Mouse (Mus musculus): ENCODE data around the gene Exo5.

The Exo5 gene

DNA sequence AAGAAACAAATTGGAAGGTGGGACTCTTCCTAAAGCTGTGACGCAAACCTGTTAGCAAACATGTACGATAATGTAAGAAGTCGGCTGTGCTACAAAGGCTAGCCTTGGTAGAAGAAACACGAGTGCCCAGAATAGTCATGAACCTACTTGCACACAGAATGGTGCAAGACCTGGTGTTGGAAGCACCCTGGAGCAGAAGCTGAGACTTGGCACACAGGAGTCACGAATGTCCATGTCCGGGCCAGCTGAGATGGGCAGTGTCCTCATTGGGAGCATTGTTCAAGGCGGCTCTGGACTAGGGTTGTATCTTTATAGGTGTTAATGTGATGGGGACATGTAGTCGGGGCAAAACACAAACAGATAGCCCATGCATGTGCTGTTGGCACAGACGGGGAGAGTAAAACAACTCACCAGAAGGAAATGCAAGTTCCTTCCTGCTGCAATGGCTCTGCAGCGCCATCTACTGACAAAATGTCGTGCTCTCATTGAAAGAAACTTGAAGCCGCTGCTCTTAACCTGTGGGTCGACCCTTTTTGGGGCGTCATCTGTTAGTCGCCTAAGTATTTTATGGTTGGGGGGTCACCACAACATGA is 15.2 kb downstream of the Exo5 start:
- DNase-seq (ENCODE audit: extremely low read depth, low read depth, low spot score) = no peak

DNA sequence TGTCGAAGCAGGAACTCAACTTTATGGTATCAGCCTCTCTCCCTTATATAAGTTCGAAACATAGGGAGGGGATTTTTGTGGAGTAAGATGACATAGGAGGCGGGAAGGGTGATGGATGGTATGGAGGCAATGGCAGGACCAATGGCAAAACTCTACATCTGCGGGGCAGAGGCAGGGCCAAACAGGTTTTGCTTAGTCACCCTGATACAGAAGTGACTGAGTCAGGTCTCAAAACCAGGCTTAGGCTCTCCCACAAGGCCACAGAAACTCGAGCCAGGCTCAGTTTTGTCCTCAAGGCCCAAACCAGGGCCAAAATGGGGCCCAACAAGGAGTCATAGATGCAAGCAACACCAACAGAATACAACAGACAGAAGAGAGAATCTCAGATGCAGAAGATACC is 19.2 kb downstream of the Exo5 start:
- DNase-seq (ENCODE audit: extremely low read depth, low read depth, low spot score) = no peak

DNA sequence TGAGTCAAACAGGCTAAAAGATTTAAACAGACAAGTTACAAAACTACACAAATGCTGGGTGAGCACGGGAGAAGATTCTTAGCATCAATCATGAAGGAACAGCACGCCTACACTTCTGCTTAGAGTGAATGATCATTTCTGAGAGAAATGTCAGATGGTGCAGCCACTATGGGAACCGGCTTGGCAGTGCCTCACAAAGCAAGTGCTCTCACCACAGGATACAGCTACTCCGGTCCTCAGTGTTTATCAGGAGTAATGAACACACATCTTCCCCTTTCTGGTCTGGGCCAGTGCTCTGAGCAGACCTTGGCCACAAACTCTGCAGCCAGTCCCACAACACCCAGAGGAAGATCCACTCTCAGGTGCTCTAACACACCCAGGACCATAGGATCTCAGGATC is 20.3 kb downstream of the Exo5 start:
- no peak for DNase-seq (ENCODE audit: extremely low read depth, low read depth, low spot score)

GRCm38 (mm10) chr4:120895810-120896584 is 28.8 kb downstream of the Exo5 start:
- no peak for DNase-seq (ENCODE audit: extremely low read depth, low read depth, low spot score)

GRCm38 (mm10) chr4:120895226-120895625 is 29.6 kb downstream of the Exo5 start:
- no peak for DNase-seq (ENCODE audit: extremely low read depth, low read depth, low spot score)

GRCm38 (mm10) chr4:120894584-120894983 is 30.2 kb downstream of the Exo5 start:
- no peak for DNase-seq (ENCODE audit: extremely low read depth, low read depth, low spot score)

GRCm38 (mm10) chr4:120893656-120894401 is 31.0 kb downstream of the Exo5 start:
- no peak for DNase-seq (ENCODE audit: extremely low read depth, low read depth, low spot score)

- DNase-seq (ENCODE audit: extremely low read depth, low read depth, low spot score) = no peak
These were observed 32.3 kb downstream of the Exo5 start for GRCm38 (mm10) chr4:120892516-120892915.

GRCm38 (mm10) chr4:120891960-120892359 is 32.9 kb downstream of the Exo5 start:
- no peak for DNase-seq (ENCODE audit: extremely low read depth, low read depth, low spot score)

DNA sequence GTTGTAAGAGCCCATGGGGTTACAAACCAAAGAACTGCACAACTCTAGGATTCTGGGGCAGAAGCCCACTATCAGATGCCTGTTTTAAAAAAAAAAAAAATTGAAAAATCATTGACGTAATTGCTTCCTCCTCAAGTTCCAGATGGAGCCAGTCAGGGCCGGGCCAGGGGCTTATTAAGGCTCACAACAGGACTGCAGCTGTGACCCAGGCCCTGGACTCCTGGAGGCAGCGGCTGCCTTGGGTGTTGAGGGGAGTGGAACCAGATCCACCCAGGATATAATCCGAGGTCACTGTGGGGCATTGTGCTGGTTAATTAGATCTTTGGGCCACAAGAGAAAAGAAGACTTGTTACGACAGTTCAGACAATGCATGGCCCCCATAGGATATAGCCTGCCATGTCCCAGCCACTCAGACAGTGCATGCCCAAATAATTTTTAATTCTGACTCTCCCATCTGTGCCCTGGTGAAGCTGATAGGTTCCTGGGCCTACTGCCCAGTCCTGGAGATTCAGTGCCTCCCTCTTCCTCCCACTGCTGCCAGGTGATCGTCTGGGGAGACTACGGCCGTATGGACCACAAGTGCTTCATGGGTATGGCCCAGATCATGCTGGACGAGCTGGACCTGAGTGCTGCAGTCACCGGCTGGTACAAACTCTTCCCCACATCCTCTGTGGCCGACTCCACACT is 33.9 kb downstream of the Exo5 start:
- no peak for DNase-seq (ENCODE audit: extremely low read depth, low read depth, low spot score)

GRCm38 (mm10) chr4:120888884-120889283 is 35.9 kb downstream of the Exo5 start:
- DNase-seq (ENCODE audit: extremely low read depth, low read depth, low spot score) = no peak

- DNase-seq (ENCODE audit: extremely low read depth, low read depth, low spot score) = no peak
These were observed 37.3 kb downstream of the Exo5 start for GRCm38 (mm10) chr4:120887381-120888112.

GRCm38 (mm10) chr4:120886811-120887210 is 38.0 kb downstream of the Exo5 start:
- DNase-seq (ENCODE audit: extremely low read depth, low read depth, low spot score) = no peak

DNA sequence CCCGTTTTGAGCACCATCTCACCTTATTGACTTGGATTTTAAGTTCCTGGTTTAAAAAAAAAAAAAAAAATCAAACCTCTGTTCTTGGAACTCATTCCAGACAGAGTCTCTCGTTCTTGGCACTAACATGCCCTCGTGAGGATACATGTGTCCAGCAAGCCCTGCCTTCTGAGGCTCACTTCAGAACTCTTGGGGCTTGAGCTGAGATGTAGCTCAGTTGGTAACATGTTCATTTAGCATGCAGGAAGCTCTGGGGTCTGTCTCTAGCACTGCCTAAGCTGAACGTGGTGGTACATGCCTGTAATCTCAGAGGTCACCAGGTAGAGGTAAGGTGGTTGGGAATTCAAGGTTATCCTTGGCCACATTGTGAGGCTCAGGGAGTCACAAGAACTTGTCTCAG is 38.7 kb downstream of the Exo5 start:
- DNase-seq (ENCODE audit: extremely low read depth, low read depth, low spot score) = no peak

DNA sequence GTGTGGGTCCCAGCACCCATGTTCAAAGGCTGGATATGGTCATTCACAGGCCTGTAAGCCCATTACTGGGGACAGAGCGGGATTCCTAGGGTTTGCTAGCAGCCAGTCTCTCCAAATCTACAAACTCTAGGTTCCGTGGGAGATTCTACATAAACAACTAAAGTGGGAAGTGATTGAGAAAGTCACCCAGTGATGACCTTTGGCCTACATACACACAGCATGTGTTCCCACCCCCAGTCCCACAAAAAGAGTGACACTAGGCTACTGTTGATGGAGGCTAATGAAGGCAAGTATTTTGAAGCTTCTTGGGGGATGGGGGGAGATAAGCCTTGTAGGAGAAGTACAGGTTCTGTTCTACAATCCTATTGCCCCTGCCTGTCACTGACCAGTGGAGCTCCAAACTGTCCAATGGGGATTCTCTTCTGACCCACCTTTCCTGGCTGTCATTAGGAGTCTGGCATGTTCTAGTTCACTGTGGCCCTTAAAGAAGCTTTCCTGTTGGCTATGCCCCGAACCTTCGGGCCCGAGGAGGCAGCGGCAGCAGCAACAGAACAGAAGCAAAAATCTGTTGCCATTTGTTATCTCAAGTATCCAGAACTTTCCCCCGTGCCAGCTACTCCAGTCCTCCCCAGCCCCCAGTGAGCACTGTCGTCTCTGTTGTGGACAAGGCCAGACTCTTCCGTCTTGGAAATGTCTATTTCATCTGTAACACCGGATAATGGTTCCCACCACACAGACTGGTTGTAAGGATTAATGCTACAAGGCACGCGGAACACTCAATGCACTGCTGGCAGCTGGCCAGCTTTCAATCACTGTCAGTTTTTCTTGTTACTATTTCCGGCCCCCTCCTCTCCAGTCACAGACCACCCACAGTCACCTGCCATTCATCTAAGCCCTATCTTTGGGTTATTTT is 39.4 kb downstream of the Exo5 start:
- DNase-seq (ENCODE audit: extremely low read depth, low read depth, low spot score) = no peak

DNA sequence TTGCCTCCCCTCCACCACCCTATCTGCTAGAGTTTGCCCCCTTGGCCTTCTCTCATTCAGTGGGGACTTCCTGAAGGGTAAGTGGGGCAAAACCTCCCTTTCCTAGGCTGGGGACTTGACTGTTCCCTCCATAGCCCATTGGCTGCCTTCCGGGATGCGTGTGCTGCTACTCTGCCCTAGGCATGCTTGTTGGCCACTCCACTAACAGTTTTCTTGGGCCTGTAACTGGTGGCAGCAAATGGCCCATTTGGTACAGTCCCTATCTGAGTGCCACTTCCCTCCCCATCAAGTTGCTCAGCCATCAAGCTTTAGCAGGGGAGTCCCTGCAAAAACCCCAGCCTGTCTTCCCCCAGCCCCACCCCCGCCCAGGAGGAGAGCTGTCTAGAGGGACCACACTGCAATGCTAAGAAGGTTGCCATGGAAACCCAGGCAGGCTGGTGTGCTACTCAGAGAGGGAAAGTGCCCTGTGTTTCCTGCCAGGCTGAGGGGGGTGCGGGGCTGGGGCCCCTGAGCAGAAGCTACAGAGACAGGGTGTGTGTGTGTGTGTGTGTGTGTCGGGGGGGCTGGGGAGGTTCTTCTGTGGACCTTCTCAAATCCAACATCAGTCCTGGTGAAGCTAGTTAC is 42.7 kb downstream of the Exo5 start:
- no peak for DNase-seq (ENCODE audit: extremely low read depth, low read depth, low spot score)

GRCm38 (mm10) chr4:120880731-120881432 is 43.9 kb downstream of the Exo5 start:
- DNase-seq (ENCODE audit: extremely low read depth, low read depth, low spot score) = no peak

DNA sequence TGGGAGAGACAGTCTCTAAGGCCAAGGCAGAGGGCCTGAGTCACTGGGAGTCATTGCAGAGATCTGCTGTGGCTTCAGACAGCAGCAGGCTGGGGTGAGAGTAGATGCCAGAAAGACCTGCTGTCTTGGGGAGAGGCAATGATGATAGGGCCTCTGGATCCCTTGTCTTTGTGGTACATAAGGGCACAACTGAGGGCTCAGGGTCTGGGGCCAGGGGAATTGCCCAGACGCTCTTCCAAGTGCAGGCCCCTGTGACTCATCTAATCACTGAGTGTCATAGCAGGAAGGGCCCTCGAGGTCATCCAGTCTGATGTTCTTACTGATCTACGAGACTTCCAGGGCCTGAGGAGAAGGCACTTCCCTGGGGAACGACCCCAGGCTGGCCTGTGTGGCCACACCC is 45.4 kb downstream of the Exo5 start:
- DNase-seq (ENCODE audit: extremely low read depth, low read depth, low spot score) = no peak

- no peak for DNase-seq (ENCODE audit: extremely low read depth, low read depth, low spot score)
These were observed 46.1 kb downstream of the Exo5 start for GRCm38 (mm10) chr4:120878728-120879127.
